Mouse (Mus musculus): ENCODE measurements around the gene Fezf1.

The Fezf1 gene

GRCm38 (mm10) chr6:23248313-23249052 is at the start of gene Fezf1:
Gene Fezf1 (minus strand): TSS chr6:23248362.
- DNase-seq (ENCODE audit: low read depth, low spot score), result no peak

- DNase-seq (ENCODE audit: low read depth, low spot score), result no peak
Observed at GRCm38 (mm10) chr6:23294685-23295084, 46.5 kb upstream of the Fezf1 start.

DNA sequence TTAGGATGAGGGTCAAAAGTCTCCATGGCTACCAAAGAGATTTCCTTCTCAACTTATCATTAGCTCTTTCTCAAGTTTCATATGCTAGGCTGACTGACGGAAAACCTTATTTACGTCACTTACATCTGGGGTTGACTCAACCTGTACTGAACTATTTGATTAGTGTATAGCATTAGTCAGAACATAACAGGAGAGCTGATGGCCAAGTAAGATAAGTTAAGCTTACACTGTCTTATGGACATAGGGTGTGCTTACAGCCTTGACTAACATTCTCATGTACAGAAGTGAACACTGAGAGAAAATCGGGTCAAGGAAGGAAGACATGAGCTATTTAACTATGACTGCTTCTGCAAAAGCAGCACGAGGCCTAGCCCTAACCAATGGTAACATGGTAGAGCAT is 40.6 kb upstream of the Fezf1 start:
- DNase-seq (ENCODE audit: low read depth, low spot score), result no peak

DNA sequence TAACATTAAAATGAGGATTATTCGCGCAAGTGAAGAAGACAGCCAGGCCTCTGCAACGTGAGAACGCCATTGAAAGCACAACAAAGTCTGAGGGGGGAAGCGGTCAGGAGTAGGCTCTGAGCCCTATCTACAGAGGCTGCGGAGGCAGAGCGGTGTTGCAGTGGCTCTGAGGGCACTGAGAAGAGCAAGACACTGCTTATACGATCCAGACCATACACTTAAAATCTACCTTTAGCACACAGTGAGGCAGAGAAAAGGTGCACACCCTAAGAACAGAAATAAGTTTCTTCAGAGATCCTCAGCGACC is 33.3 kb upstream of the Fezf1 start:
- no peak for DNase-seq (ENCODE audit: low read depth, low spot score)

GRCm38 (mm10) chr6:23280811-23281513 is 32.8 kb upstream of the Fezf1 start:
- DNase-seq (ENCODE audit: low read depth, low spot score), result no peak

- no peak for DNase-seq (ENCODE audit: low read depth, low spot score)
Observed at GRCm38 (mm10) chr6:23273483-23273882, 25.3 kb upstream of the Fezf1 start.

GRCm38 (mm10) chr6:23272979-23273378 is 24.8 kb upstream of the Fezf1 start:
- no peak for DNase-seq (ENCODE audit: low read depth, low spot score)

DNA sequence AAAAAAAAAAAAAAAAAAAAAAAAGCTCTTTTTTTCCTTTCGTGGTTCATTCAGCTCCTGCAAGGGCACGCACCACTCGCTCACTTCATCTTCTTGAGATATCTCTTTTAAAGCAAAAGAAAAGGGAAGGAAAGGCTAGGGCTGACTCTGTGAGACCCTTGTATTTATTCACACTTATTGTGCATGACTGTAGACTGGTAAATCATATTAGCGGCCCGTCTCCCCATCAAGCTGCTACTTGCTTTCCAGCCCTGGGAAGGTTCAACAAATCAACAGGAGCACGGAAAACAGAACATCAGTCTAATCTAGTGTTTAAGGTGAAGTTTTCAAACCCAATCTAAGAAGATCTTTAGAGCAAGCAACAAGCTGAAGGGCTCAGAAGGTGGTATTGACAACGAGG is 24.4 kb upstream of the Fezf1 start:
- DNase-seq (ENCODE audit: low read depth, low spot score), result no peak

DNA sequence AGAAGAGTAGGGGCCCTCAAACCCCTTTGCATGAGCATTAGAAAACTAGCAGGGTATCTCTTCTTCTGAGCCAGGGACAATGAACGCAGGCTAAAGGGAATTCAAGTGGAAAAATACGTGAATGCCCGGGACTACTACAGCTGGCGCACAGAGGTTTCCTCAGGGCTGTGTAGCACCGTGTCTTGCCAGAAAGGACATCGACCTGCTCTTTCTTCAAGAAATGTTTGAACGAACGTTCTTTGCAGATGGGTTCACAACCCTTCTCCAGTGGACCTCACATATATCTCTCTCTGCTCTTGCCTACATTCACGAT is 12.5 kb upstream of the Fezf1 start:
- DNase-seq (ENCODE audit: low read depth, low spot score), result no peak

GRCm38 (mm10) chr6:23260016-23260737 is 12.0 kb upstream of the Fezf1 start:
- DNase-seq (ENCODE audit: low read depth, low spot score), result no peak

GRCm38 (mm10) chr6:23257981-23258380 is 9.8 kb upstream of the Fezf1 start:
- no peak for DNase-seq (ENCODE audit: low read depth, low spot score)

DNA sequence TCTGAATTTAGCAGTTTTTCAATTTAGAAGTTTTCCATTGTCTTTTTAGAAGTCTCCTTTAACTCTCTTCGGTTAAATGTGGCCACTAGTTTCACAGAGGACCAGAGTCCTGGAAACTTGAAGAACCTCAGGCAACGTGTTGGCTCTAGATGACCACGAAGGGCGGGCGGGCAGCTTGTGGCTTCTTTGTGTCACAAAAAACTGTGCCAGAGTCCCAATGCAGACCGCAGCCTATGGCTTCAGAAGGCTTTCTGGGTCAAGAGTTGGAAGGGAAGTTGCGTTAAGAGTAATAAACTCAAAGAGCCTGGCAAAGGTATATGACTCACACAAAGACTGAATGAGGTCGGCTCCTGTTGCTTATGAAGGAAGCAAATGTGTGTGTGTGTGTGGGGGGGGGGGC is 7.0 kb upstream of the Fezf1 start:
- no peak for DNase-seq (ENCODE audit: low read depth, low spot score)

DNA sequence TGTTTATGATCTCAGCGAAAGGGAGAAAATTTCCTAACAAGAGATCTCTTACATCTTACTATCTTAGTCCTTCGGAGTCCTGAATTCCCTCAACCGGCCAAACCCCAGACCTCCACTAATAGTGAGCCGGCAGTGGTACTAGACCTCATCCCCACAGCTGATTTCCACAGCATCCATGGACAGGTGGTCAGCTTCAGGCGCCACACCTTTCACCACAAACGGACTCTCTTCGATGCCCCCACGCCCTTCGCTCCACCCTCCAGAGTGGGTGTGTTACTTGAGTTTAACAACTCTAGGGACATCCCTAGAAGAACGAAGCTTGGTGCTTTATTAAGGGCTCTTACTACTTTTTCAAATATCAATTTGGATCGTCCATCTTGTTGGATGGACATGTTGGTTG is 6.5 kb upstream of the Fezf1 start:
- no peak for DNase-seq (ENCODE audit: low read depth, low spot score)

DNA sequence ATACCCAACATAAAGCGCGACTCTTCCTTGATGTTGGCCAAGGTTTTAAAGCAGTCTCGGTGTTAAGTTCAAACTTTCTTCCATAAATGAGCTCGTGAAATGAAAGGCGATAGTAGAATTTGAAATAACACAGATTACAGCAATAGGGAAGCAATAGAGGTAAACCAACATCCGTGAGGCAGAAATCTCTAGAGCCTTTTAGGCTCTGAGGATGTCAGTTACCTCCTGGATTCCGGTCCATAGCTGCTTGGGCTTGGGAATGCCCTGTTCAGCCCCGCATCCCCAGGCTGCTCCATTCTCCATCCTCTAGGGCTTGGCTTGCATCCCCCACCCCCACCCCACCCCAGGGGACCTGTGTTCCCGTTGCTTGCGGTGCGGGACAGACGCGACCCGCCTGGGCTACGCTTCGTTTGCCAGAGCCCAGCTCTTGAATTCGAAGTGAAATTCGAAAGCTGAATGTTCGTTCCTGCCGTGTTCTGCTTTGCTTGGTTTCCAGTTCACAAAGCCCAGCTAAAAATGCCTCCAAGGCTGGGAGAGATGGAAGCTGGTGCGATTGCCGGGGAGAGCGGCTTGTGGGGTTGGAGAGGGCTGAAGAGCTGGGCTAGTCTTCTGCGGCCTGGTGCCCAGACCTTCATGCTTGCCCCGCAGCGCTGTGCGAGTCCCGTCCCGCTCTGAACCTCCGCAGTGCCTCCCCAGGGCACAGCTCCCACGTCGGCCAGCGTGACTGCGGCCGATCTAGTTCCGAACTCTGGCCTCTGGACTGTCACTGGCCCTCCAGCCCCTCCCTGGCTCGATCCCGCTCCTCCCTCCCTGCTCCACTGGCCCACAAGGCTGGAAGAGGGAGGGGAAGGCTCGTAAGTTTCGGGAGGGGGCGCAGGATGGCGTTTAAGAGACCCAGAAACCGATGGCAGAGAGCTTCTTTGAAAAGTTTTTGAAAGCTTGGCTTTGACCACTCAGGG is 5.5 kb upstream of the Fezf1 start:
- DNase-seq (ENCODE audit: low read depth, low spot score), result no peak

GRCm38 (mm10) chr6:23252196-23253135 is 4.3 kb upstream of the Fezf1 start:
- DNase-seq (ENCODE audit: low read depth, low spot score), result no peak

GRCm38 (mm10) chr6:23251431-23251830 is 3.3 kb upstream of the Fezf1 start:
- no peak for DNase-seq (ENCODE audit: low read depth, low spot score)

- no peak for DNase-seq (ENCODE audit: low read depth, low spot score)
Observed at GRCm38 (mm10) chr6:23250288-23250955, 2.3 kb upstream of the Fezf1 start.

DNA sequence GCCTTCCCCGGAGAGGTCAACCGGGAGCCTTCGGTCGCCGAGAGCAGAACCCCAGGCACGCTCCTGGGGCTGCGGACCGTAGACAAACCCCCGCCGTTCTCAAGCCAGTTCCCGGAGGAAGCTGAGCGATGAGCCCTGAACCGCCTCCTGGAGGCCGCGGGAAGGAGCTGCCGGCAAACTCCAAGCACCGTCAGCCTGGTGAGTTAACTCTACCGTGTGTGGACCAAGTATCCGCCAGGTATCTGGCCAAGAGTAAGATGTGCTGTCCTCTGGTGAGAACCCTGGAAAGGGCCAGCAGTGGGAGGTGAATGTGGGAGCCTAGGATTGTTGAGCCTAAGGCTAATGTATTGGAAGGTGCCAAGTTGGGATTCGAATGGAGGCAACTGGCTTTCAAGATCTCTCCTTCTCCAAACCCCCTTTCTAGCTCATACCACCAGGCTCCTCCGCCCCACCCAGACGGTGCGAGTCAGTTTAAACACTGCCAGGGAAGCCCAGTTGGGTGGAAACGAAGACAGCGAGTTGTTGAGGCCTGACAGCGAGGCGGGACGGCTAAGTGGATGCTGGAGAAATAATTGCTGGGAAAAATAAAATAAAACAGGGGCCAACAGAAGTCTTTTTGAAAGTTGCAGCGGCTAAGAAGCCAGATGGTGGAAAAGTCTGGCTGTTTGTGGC is 1.6 kb upstream of the Fezf1 start:
- DNase-seq (ENCODE audit: low read depth, low spot score), result no peak

- no peak for DNase-seq (ENCODE audit: low read depth, low spot score)
Observed at GRCm38 (mm10) chr6:23249053-23249401, 865 bp upstream of the Fezf1 start.

Data from c-Kit-negative CD71-positive TER-119-positive erythroid progenitor cells, embryonic 14.5 days (primary cell).